Mouse (Mus musculus) heart, adult 11 months (tissue): ENCODE results near the gene Ifih1.

Experiments
- DNase-seq: peaks from one replicate; pipeline ENCODE4 v3.0.0; 2022

Ifih1 gene

DNA sequence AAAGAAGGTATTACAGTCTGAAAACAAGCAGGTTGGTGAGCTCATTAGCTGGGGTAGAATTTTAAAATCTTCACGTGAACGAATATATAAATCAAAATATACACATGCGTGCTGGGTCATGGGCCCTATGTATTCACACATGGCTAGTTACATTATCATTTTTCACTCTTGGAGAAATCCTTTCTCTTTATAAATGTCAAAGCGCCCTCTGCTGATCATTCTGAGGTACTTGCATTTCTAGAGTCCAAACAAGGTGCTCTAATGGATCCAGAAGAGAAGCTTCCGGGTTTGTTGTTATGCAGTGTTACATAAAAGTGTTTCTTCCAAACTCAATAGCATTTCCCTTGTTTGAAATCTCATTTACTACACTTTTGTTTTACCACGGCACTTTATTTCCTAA is 15.6 kb downstream of the Ifih1 start:
- DNase-seq: no peak

GRCm38 (mm10) chr2:62628356-62628755 is 17.7 kb downstream of the Ifih1 start:
- no peak for DNase-seq

GRCm38 (mm10) chr2:62627728-62628127 is 18.3 kb downstream of the Ifih1 start:
- DNase-seq: no peak

- no peak for DNase-seq
Measured at GRCm38 (mm10) chr2:62623024-62623441, 23.0 kb downstream of the Ifih1 start.

GRCm38 (mm10) chr2:62619679-62620078 is 26.4 kb downstream of the Ifih1 start:
- no peak for DNase-seq

GRCm38 (mm10) chr2:62618934-62619341 is 27.1 kb downstream of the Ifih1 start:
- no peak for DNase-seq

- DNase-seq: no peak
Measured at GRCm38 (mm10) chr2:62613133-62613532, 32.9 kb downstream of the Ifih1 start.

DNA sequence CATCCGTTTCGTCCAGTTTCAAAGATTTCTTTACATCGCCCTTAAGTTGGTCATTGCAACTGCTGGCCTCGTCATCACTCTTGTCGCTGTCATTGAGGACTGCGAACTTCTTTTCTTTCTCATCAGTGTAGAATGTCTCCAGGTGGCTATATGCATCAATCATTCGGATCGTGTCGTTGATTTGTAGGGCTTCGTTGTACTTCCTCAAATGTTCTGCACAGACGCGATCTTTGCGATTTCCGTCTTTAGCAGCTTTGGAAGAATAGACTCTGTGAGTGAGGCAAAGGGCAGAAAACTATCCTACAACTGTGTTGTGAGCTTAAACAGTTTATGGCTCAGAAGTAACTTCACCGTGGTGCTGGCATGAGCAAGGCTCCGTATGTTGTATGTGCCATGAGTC is 39.9 kb downstream of the Ifih1 start:
- no peak for DNase-seq

DNA sequence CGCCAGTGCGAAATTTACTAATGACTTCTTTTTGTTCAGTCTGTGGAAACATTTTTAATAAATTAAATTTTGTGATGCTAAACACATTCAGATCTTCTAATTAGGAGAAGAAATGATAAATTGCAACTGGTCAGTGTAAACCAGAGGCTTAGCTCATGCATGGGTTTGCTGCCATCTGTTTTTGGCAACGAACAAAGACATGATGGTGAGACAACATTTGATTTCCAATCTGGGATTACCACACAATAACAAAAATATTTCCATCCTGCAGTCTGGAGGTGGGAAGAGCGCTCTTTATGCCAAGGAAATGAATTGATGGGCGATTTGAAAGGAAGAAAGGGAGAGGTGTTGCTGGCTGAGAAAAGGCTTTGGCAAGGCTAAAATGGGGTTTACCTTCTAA is 42.5 kb downstream of the Ifih1 start:
- no peak for DNase-seq

GRCm38 (mm10) chr2:62596586-62596985 is 49.5 kb downstream of the Ifih1 start:
- peak; percentile 92 for DNase-seq

DNA sequence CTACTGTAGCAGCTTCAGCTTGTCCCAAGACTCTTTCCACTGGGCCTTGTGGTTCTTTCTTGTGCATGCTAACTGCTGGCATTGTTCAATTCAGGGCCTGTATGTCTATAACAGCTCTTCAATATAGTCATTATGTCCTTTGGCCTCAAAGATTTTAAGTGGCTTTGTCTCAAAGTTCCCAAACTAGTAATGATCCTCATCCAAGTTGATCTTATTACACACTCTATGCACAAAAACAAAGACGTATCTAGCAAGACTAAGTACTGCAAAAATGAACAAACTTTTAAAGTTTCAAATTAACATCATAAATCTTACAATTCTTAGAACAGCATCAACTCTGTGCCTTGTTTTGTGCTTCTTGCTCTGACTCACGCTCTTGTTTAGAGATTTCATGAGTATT is 51.6 kb downstream of the Ifih1 start:
- no peak for DNase-seq

- DNase-seq: no peak
Measured at GRCm38 (mm10) chr2:62591555-62591954, 54.5 kb downstream of the Ifih1 start.

GRCm38 (mm10) chr2:62589333-62589732 is 56.7 kb downstream of the Ifih1 start:
- no peak for DNase-seq

- DNase-seq: no peak
Measured at GRCm38 (mm10) chr2:62585769-62586168, 60.3 kb downstream of the Ifih1 start.

DNA sequence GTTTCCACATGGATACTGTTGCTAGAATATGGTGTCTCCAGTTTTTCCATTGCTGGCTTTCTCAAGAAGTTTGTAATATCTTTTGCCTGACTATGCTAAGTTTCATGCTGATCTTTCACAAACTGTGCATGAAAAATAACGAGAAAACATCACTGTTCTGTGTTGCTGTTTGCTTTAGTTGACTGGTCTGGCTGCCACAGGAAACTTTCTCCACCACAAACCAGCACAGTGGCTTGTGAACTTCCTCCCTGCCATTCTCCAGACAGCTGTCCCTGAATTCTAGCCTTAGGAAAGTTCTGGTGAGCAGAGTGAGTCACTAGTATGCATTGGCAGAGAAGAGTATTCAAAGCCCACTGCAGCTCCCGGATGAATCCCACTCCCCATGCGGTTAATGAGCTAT is 71.1 kb downstream of the Ifih1 start:
- peak; percentile 81 for DNase-seq

DNA sequence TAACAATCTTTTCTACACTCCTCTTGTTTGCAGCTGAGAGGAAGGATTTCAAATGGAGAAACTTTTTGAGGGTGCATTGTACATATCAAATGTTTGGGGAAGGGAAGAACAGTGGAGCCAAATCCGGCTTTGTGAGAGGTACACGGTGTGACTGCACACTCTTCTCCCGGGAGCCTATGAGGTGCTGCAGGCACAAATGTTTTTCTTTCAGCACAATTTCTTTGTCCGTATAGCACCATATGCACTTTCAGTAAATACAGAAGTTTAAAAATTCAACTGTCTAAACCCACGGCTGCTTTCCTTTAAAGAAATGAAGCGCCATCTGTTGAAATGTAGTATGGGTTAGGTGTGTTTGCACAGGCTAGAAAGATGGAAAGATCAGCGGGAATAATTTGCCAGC is 71.8 kb downstream of the Ifih1 start:
- DNase-seq: peak; percentile 79

DNA sequence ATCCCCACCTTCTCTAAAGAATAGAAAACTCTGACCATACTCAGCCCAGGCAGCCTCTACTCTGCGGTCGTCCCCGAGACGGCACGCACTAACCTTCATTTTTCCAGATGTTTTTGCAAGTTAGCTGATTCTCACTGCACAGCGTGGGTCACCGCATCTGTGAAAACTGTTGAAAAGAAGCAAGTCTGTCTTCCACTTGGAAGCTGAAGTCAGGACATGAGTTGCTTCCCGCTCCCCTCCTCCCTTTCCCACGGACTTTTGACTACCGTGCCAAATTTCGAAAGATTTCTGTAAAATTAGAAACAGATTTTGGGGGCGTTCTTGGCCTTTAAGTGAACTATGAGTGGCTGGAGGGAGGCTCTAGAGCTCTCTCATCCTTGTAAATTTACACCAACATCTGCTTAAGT is 72.3 kb downstream of the Ifih1 start, which contains the start of gene Fap:
Gene Fap (minus strand): TSS at position 323 of the 407 bp plus-strand sequence.
- peak; percentile 95 for DNase-seq

GRCm38 (mm10) chr2:62573099-62573752 is 72.8 kb downstream of the Ifih1 start:
- DNase-seq: no peak

- no peak for DNase-seq
Measured at GRCm38 (mm10) chr2:62564687-62565086, 81.4 kb downstream of the Ifih1 start.

DNA sequence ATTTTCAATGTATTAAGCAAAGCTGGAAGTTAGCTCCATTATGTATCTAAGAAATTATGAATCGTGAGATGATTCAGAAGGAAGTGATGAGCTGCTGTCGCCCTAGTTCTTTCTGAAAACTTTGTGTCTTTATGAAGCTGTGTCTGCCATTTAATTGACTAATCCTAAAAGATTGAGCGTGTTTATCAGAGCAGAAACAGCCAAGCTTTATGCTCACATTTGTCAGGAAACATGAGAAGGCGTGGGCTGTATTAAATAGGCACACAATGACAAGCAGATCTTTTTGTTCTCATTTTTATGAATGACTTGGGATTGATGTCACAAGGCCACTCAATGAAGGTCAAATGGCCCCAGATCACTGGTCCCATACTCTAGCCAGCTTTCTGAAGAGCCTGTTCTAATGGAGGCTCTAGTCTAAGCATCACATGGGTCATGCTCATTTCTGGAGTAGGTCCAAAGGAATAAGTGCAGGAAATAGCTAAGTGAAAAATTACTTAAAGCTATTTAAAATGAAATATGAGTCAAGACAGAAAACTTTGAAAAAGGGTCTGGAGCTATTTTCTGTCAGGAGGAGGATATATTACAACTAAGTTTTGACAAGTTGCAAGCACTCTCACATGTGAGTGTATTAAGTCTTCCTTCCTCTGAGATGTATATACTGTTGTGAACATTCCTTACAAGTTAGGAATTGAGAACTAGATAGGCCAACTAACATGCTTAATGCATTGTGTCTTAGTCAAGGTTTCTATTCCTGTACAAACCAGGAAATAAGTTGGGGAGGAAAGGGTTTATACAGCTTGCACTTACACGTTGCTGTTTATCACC is 83.2 kb downstream of the Ifih1 start:
- DNase-seq: no peak

DNA sequence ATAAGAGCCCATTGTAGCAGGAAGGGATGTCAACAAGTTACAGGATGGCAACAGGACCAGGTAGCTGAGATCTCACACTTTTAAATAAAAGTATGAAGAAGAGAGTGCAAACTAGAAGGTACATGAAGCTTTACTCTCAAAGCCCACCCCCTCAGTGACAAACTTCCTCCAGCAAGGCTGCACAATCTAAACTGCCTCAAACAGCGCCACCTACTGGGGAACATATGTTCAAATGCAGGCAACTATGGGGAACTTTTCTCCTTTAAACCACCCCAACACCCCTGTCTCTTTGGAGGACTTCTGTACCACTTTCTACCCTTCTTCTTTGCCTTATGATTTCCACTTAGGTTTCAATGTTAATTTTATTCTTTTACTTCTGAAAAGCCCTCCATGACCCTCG is 88.6 kb downstream of the Ifih1 start:
- DNase-seq: no peak

GRCm38 (mm10) chr2:62556349-62556748 is 89.7 kb downstream of the Ifih1 start:
- DNase-seq: peak; percentile 92

DNA sequence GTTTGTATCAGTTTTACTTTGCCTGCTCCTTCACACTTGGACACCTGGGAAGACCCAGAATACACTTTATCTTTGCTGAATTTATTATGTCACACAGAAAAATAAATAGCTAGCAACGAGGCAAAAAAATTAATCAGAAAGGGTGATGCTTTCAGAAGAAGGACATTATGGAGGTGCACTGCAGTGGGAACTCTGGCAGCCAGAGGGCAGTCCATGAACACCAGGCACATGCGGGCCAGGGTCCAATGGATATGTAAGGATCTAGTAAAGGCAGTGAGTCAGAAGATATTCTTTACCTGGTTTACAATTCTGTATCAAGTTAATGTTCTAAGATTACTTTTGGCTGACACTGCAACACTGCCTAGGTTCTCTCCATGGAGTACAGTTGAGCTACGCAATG is 96.4 kb downstream of the Ifih1 start:
- DNase-seq: no peak

DNA sequence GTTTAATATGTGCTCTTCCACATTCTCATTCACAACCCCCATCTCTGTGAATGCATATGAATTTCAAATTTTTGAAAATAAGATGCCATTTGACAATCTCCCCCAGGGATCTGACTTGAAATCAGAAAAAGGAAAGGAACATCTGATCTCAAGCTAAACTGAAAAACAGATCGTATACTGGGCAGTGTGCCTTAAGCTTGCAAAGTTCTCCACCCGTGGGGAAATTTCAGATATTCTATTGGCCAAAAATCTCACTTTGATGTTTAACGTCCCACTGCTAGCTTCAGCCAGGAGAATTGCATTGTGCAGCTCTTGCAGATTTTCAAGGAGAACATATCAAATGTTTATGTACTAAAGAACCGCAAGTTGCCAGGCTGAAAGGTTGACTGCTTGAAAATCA is 96.9 kb downstream of the Ifih1 start:
- DNase-seq: no peak
